Mouse (Mus musculus): Measurements from ENCODE around the gene Pafah1b1.
A peak's percentile ranks its signal among the peaks of the same experiment; 100 is the strongest.

The Pafah1b1 gene

DNA sequence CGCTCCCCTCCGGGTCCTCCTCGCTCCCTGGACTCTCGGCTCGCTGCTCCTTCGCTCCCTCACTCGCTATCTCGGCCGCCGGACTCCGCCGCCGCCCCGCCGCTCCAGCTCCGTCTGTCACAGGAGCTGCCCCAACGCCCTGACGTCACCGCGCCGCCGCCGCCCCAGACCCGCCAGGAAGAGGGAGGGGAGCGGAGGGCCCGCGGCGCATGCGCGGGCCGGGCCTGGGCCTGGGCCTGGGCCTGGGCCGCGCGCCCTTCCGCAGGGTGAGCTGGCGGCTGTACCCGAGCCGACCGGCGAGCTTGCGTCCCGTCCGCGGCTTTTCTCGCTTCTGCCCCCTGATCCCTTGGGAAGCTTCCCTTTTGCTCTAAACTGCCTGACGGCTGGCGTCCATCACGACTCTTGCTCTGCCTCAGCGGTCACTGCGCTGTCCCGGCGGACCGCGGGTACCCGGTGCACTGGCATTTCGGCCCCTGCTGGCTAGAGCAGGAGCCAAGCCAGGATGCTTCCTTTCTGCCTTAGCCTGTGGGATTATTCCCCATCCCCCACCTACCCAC is at the start of gene Pafah1b1:
Gene Pafah1b1 (minus strand): TSS at position 436 of the 557 bp plus-strand sequence.
- DNase-seq (ENCODE audit: low read depth): peak; percentile 80

DNA sequence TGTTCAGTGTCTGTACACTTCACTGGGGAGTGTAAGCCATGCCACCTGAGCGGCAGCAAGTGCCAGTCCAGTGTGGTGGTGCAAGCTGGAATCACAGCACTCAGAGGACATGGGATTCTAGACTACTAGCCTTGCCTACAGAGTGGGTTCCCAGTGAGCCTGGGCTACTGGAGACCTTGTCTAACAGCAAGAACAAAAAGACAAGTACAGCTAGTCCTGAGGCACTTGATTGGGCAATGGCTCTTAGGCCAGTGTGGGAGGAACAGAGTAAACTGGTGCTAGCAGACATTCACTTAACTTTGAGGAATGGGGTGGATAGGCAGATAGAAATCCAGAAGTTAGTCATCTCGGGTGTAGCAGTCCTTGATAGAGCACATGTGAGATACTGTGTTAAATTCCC is 47.9 kb upstream of the Pafah1b1 start:
- DNase-seq (ENCODE audit: low read depth): no peak

DNA sequence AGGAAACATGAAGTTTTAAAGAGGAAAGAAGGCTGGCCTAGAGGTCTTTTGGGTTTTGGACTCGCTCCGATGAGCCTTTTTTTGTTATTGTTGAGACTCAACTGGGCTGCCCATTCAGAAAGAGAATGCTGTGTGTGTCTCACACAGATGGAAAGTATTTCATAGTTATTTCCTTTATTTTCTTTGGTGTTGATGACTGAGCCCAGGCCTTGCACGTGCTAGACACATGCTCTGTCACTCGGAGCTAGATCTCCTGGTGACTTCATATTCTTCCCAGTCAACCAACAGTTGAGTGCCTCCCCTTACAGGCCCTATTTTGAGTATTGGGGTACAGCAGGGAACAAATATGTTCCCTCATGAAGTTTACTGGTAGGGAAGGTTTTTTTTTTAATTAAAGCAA is 47.2 kb upstream of the Pafah1b1 start:
- peak; percentile 7 for DNase-seq (ENCODE audit: low read depth)

DNA sequence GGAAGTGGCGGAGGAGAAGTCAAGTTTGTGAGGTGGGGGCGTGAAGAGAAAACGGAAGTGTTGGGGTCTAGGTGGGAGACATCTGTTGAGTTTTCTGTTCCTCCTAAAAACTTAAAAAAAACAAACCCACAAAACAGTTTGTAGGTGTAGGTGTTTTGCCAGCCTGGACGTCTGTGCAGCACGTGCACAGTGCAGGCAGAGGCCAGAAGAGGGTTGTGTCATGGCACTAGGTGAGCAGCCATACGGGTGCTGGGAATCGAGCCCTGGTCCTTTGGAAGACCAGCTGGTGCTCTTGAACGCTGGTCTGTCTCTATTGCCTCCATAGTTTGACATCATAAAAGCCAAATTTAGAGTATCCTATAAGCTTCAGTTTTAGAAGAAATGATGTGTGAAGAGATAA is 46.8 kb upstream of the Pafah1b1 start:
- DNase-seq (ENCODE audit: low read depth): peak; percentile 15

DNA sequence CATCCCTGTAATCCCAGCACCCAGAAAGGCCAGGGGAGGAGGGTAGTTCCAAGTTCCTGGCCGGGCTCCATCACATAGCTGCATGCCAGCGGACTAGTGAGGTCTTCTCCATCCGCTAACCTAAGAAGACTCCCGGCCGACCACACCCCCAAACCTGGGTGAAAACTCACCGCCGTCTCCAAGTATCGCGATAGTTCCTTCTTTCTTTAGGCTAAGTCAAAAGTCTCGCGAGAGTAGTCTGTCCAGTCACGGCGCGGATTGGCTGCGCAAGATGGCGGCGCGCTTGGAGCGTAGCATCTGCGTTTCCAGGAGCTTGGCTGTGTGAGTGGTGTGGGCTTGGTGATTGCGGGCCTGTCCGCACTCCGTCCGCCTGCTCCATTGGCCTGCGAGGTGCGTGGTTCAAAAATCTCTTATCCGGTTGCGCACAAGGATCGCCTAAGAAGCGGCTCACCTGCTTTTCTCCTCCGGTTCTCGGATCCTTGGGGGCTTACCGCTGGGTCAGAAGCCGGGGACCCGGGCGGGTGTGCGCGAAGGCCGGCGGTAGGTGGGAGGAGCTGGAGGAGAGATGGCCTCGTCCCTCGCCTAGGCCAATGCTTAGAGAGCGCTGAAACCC is 46.2 kb upstream of the Pafah1b1 start, which contains the start of gene Mettl16:
Gene Mettl16 (plus strand): TSS at position 236 of the 613 bp plus-strand sequence.
- peak; percentile 97 for DNase-seq (ENCODE audit: low read depth)

DNA sequence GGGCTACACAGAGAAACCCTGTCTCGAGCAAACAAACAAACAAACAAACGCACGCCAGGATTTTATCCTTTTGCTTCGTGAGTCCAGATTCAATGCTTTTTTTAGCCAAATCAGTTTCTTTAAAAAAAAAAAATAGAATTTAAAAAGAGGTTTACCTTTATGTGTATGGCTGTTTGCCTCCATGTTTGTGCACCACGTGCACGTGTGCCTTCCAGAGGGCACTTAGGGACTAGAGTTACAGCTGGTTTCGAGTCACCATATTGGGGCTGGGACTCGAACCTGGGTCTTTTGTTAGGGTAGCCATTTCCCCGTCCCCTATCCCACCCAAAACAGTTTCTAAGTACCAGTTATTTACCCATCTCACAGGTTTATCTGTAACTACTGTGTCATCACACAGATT is 45.6 kb upstream of the Pafah1b1 start:
- DNase-seq (ENCODE audit: low read depth): no peak

DNA sequence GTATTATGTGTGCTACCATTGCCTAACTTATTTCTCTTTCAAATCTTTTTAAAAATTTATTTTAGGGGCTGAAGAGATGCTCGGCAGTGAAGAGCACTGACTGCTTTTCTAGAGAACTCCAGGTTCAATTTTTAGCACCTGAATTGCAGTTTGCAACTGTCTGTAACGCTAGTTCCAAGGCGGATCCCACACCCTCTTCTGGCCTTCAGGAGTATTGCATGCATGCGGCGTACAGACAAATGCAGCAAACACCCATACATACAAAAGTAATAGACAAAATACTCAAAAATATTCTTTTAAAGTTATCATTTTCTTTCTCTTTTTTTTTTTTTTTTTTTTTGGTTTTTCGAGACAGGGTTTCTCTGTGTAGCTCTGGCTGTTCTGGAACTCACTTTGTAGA is 43.6 kb upstream of the Pafah1b1 start:
- peak; percentile 53 for DNase-seq (ENCODE audit: low read depth)

DNA sequence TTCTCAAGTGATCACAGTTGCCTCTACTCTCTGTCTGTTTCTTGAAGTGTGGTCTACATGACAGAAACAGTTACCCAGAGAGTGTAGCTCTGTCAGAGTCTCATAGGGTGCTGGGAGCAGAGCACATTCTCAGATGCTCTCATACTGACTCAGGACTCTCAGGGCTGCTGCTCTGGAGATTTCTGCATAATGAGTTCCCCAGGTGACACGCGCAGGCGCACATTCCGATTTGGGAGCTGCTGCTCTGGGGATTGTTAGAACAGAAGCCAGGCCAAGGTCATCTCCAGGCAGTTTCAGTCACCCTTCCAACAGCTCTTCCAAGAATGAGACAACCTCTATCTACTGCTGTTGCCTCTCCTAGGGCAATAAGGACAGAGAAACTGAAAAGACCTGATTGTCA is 43.0 kb upstream of the Pafah1b1 start:
- no peak for DNase-seq (ENCODE audit: low read depth)

DNA sequence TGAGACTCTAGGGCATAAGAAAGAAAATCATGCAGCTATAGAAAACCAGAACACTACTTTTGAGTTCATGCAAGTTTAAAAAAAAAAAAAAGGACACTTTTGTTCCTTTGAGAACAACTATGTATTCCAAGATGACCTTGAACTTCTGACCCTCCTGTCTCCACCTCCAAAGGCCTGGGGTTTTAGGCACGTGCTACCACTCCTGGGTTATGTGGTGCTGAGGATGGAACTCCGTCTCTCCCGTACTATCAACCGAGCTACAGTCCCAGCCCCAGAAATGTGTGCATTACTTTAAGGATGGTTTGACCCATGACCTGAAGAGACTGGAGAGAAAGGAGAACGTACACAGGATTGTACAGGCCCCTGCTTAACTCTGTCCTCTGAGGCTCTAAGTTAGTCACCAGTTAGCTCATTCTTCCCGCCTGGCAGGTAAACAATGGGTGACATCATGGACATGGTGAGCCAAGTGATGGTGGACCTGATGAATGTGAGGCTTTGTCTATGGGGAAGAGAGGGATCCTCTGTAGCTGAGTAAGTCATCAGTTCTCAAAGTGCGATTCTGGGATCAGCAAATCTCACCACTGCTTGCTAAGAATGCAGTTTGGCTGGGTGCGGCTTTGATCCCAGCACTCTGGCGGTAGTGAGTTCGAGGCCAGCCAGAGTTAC is 39.6 kb upstream of the Pafah1b1 start:
- no peak for DNase-seq (ENCODE audit: low read depth)

DNA sequence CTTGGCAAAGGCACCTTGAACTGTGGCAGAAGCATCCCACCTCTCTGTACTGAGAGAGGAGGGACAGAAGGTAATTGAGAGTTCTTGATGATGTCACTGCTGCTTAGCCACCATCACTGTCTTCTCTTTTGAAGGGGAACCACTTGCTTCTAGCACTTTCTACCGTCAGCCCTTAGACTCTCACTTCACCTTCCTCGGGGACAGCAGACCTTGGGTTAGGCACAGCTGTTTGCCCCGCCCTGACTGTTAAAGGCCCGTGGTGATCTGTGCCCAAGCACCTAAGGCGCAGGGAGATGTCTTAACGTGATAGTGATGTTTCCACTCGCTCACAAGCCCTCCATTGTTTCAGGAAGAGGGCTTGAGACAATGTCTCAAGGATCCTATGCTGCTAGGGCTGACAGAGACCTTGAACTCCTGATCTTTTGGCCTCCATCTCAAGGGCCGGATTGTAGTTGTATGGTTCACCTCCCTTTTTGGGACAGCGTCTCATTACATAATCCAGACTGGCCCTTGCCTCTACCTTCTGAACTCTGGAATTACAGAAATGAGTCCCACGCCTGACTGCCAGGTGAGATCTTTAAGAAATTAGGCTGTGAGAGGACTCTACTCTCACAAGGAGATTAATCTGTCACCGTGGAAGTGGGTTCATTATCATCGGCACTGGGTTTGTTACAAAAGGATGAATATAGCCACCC is 36.7 kb upstream of the Pafah1b1 start:
- no peak for DNase-seq (ENCODE audit: low read depth)

DNA sequence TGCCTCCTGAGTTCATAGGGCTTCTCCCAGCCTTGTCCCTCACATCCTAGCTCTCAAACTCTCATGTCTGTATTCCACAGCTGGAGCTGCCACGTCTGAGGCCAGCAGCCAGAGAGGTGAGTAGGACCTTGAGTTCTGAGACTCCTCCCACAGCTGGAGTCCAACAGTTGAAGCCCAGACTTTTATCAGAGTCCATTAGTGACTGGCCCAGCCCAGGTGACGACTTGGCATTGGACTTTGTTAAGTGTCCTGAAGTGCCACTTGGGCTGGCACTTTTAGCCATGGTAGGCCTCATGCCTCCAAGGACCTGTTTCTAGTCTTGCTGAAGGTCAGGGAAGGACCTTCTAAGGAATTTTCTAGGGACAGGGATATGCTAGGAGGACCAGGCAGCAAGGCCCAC is 32.2 kb upstream of the Pafah1b1 start:
- DNase-seq (ENCODE audit: low read depth): no peak

DNA sequence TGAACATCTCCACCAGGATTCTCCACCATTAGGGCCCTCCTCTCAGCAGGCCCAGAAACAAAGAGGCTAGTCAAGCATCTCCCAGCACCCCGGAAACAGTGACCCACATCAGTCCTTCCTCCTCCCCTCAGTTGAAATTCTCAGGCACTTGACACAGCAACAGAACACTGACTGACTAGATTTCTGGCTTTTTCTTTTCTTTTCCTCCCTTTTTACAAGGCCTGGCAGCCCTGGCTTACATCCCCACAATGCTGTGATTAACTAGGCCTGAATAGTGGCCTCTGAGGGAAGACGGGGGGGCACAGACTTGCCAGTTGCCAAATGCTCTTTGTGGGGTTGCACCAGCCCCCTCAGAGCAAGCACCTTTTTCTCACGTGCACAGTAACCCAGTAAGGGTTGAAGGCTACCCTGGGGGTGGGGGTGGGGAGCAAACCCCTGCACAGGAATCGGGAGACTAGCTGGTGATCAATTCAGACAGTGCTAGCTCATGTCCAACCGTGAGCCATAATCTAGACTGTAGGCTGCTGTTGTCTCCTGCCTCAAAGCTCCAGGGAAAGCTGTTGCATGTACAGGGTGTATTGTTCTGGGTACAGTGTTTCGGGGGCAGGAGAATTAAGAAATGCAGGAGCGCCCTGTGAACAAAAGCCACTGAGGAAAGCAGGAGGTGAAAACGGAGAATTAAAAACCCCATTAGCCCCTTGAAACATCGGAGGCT is 27.0 kb upstream of the Pafah1b1 start:
- no peak for DNase-seq (ENCODE audit: low read depth)

DNA sequence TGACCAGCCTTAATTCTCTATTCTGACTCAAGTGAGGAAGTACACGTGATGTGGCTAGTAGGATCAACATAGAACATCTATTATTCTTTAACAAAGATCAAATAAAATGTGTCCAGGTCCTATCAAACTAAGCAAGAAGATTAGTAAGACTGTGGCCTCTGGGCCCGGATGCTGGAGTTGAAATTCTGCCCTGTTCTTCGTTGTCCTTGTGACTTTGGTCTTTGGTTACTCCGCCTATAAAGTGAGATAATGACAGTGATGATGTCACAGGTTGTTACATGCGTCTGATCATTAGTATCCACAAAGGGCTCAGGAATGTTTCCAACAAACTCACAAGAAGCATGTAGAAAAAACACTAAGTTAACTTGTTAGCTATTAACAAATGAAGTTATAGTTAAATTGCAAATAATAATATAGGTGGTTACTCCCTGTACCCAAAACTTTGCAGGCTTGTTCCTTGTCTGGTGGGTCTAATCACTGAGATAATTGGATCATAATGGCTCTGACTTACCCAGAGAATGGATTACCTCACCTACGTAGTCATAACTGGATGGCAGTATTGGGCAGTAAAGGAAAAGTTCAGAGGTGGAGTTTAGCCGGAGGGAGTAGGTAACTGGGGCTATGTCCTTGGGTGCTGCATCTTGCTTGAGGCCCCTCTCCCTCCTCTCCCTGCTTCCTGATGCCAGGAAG is 26.3 kb upstream of the Pafah1b1 start:
- no peak for DNase-seq (ENCODE audit: low read depth)

DNA sequence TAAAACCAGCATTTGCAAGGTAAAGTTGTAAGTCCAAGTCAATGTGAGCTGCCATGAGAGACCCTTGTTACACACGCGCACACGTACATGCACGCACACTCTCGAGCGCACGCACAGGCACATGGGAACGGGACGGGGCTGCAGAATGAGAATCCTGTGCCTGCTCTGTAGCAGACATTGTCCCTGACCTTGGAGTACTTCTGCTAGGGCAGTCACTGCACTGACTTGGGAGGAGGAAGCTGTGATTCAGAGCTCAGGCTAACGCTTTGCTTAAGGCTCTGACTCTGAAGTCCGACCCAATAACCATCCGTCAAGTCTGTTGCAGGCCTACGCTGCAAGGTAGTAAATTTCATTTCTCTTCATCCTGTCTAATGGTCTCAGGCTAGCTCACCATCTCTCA is 24.8 kb upstream of the Pafah1b1 start:
- DNase-seq (ENCODE audit: low read depth): no peak

DNA sequence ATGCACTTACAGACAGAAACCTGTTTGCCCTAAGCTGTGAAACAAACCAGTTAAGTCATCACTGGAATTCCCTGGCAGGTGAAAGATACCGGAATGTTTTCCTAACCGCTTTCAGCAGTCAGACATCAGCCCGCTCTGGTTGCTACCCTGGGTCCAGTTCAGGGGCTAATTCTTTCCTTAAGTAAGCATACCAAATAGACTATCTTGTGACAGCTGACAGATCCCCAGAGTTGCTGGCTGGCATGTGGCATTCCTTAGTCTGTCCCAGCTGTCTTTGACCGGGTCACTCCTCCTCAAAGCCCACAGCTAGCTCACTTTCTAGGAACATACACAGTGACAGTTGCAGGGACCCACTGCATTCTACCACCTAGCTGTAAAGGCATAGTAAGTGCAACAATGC is 23.6 kb upstream of the Pafah1b1 start:
- DNase-seq (ENCODE audit: low read depth): no peak

DNA sequence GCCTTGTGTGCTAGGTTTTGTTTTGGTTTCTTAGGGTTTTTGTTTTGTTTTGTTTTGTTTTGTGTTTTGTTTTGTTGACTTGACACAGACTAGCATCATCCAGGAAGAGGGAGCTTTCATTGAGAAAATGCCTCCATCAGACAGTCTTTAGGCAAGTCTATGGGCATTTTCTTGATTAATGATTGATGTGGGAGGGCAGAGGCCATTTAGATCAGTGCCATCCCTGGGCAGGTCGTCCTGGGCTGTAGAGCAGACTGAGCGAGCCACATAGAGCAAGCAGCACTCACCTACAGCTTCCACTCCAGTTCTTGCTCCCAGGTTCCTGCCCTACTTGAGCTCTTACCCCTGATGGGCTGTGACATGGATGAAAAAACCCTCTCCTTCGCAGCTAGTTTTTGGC is 13.4 kb upstream of the Pafah1b1 start:
- DNase-seq (ENCODE audit: low read depth): no peak

DNA sequence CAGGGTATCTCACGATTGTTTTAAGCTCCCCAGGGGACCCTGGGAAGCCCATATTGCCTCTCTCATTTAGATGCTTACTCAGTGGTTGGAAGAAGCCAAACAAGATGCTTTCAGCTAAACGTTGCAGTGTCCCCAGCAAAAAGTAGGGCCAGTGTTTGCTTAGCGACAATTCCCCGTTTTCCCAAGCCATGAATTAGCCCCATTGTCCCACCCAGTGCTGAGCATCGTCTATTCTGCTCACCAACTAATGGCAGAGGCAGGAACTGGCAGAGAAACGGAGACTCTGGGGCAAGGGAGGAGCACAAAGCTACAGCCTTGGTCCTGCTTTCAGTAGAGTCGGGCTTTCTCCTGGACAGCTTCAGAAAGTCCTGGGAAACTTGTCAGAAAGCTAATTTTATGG is 10.4 kb upstream of the Pafah1b1 start:
- DNase-seq (ENCODE audit: low read depth): no peak

DNA sequence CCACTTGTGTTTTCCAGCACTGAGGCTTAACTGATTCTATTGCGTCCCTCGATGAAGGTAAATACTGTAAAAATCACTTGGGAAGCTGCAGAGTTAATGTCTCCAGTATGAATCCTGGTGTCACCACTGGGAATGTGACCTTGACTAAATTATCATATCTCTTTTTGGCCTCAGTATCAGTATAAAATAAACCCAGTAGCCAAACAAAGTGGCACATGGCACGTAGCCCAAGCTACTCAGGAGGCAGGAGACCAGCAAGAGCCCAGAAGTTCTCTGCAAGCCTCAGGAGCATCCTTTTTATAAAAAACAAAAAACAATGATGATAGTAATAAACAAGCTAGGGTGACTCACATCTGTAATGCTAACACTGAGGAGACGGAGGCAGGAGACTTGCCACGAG is 711 bp upstream of the Pafah1b1 start:
- DNase-seq (ENCODE audit: low read depth): no peak

DNA sequence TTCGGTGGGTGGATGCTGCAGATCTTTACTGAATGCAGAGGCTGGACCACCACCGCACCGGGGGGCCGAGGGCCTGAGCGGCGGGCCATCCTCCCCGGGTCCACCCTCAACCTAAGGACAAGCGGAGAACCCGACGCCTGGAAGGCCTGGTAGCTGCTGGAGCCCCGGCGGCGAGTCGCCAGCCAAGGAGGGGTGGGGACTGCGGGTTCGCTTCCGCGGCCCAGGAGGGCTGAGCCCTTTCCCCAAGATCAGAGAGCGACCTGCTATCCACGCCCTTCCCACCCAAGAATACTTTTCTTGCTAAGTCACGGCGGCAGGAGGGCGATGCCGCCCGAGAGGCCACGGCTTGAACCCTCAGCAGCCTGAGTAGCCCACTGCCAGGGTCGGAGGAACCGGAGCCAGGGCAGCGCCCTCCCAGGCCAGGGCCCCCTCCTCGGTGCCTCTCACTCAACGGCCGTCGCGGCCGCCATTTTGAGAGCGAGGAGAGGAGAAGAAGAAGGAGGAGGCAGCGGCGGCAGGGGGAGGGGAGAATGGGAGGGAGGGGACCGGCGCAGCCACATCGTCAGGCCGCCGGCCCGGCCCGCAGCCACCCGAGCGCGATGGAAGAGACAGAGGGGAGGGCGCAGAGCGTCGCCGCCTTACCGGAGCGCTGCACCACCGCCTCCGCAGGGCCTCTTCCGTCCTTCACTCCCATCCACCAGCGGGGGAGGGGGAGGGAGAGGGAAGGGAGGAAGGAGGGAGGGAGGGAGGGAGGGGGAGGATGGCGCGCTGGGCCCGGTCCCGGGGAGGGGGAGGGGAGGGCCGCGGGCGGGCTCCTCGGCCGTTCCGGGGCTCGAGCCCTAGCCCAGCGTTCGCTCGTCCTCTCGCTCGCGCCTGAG is 874 bp downstream of the Pafah1b1 start:
- peak; percentile 72 for DNase-seq (ENCODE audit: low read depth)

DNA sequence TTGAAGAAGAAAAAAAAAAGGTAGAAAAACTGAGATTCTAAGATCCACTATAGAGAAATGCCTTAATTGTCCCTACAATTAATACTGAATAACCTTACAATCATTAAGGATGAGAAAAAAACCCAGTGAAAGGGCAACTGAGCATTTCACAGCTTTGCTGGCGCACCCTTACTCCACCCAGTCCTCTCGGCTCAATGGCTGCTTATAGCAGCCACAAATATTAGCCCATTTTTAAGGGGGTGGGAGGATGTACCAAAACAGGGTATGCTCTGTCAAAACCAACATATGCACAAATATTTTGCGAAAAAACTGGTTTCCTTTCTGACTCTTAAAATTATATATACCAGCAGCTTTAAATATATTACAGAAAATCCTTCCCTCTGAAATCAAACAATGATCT is 2.5 kb downstream of the Pafah1b1 start:
- DNase-seq (ENCODE audit: low read depth): no peak

DNA sequence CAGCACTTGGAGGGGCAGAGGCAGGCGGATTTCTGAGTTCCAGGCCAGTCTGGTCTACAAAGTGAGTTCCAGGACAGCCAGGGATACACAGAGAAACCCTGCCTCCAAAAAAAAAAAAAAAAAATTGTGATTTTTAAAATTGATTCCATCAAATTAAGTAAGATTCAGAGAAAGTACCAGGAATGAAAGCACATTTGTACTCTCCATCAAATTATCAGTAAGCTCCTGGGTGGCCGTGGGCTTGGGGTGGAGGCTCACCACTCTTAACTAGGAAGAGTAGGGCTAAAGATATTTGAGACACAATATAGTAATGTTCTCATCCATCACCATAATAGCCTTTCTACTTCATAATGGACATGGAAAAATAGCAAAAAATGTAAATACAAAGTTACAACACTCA is 3.3 kb downstream of the Pafah1b1 start:
- no peak for DNase-seq (ENCODE audit: low read depth)

All from c-Kit-positive CD71-positive TER-119-negative erythroid progenitor cells, embryonic 14.5 days (primary cell).